Mouse (Mus musculus) forebrain, embryonic 11.5 days (tissue): Measurements from ENCODE around the gene Chgb. TPM values are rescaled to one million over a fixed set of nuclear protein-coding genes. Genes with fewer than 3 reads are reported as not detected.

Experiments used
- ATAC-seq: fragments of 200-750 bp; cut with Nextera tagmentation; replicated peaks from 2 replicates; pipeline ENCODE4 v1.8.0; 2017; ENCODE audit warnings: moderate TSS enrichment; ENCODE audit not compliant: low FRiP score
- DNase-seq: peaks from one replicate; pipeline ENCODE4 v3.0.0-alpha.2; 2017; ENCODE audit warnings: low spot score
- H3K27ac ChIP-seq: fragments of 300-500 bp; sonication (generic); 2 replicates; pipeline ENCODE4 v1.5.1; 2014; ENCODE audit warnings: low read depth, low read length
- H3K27me3 ChIP-seq: fragments of 300-500 bp; sonication (generic); 2 replicates; pipeline ENCODE4 v1.6.1; 2014; ENCODE audit warnings: mild to moderate bottlenecking, low read length, mixed read lengths; ENCODE audit not compliant: control insufficient read depth, insufficient read depth
- H3K36me3 ChIP-seq: fragments of 300-500 bp; sonication (generic); 2 replicates; pipeline ENCODE4 v1.6.1; 2014; ENCODE audit warnings: mild to moderate bottlenecking, low read length, moderate library complexity, mixed read lengths; ENCODE audit not compliant: control insufficient read depth, insufficient read depth
- H3K4me1 ChIP-seq: fragments of 300-500 bp; sonication (generic); replicated peaks from 2 replicates; pipeline ENCODE4 v1.6.1; 2014; ENCODE audit warnings: low read length, mixed read lengths; ENCODE audit not compliant: control insufficient read depth, insufficient read depth
- H3K4me2 ChIP-seq: fragments of 300-500 bp; sonication (generic); 2 replicates; pipeline ENCODE4 v1.6.1; 2014; ENCODE audit warnings: low read depth, mild to moderate bottlenecking, low read length, moderate library complexity, mixed read lengths; ENCODE audit not compliant: severe bottlenecking
- H3K4me3 ChIP-seq: fragments of 300-500 bp; sonication (generic); 2 replicates; pipeline ENCODE4 v1.5.1; 2014; ENCODE audit warnings: low read depth, low read length
- H3K9ac ChIP-seq: fragments of 300-500 bp; sonication (generic); 2 replicates; pipeline ENCODE4 v1.6.1; 2014; ENCODE audit warnings: low read length
- H3K9me3 ChIP-seq: fragments of 300-500 bp; sonication (generic); 2 replicates; pipeline ENCODE4 v1.6.1; 2016; ENCODE audit warnings: low read length, mixed read lengths; ENCODE audit not compliant: control insufficient read depth
- WGBS: fragments of 180-500 bp; shearing (Covaris S2); extraction: QIAGEN DNeasy Blood & Tissue Kit; methylation state at CpG from one replicate; pipeline ENCODE4 v1.1.7; 2014; 5-methylcytosine and 5-hydroxymethylcytosine counted together
- polyA plus RNA-seq: library from polyadenylated mRNA; unstranded; fragments of >200 nt; fragmentation: Nextera tagmentation; extraction: Ambion mirVana; gene quantifications from 2 replicates; pipeline ENCODE4 v1.2.1, GENCODE M21; 2014

Gene Chgb
- polyA plus RNA-seq, 1 experiment from 2014 or later, result 5.9 TPM

- Histone ChIP-seq H3K9ac (no peak overlapping the region), H3K4me3 (no peak overlapping the region), H3K4me1 (no peaks in the 10 kb centered on the region), H3K36me3 (no peaks in the 10 kb centered on the region), H3K27ac (no peak overlapping the region), H3K27me3 (no peaks in the 10 kb centered on the region), H3K4me2 (no peak overlapping the region), H3K9me3 (no peaks in the 10 kb centered on the region)
- 82% methylated on average over 7 of the region's 7 CpGs for WGBS
- ATAC-seq (no peak), DNase-seq (no peak)
Measured at GRCm38 (mm10) chr2:132794204-132794586, 13.1 kb downstream of the Chgb start.

DNA sequence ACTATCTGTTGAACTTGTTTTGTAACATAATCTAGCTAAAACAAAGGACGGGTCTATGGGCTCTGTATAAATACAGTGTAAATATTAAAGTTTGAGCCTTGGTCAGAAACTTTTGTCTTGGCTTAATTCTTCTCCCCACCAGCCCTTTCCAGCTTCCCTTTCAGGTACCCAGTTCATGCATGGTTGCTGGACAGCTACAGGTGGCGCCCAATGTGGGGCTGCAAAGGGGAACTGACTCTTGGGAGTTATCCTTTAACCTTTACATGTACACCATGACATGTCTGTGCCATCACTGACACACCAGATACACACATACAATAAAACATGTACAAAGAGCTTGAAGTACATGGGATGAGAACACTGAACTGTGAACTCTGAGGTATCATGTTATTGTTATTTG, 21.9 kb downstream of the Chgb start:
- Histone ChIP-seq H3K27ac (no peak overlapping the region), H3K9ac (no peak overlapping the region), H3K9me3 (no peaks in the 10 kb centered on the region), H3K4me3 (no peak overlapping the region), H3K36me3 (no peaks in the 10 kb centered on the region; the same call in 1 of the 2 replicates), H3K4me2 (no peak overlapping the region), H3K27me3 (no peaks in the 10 kb centered on the region), H3K4me1 (no peaks in the 10 kb centered on the region)
- WGBS, result 86% methylated on average over 2 of the region's 2 CpGs
- DNase-seq (no peak), ATAC-seq (no peak)

- H3K9me3 ChIP-seq, result no peaks in the 10 kb centered on the region
- H3K4me2 ChIP-seq, result peak within 1 kb of the TSS; percentile 65
- under 1% methylated on average over 59 of the region's 59 CpGs for WGBS
- peak within 1 kb of the TSS; percentile 79 for H3K4me3 ChIP-seq
- no peaks in the 10 kb centered on the region for H3K36me3 ChIP-seq
- no peaks in the 10 kb centered on the region; the same call in 1 of the 2 replicates for H3K4me1 ChIP-seq
- DNase-seq, result peak; percentile 96
- peak within 1 kb of the TSS; percentile 60; the same call in 1 of the 2 replicates for H3K27ac ChIP-seq
- H3K27me3 ChIP-seq, result no peaks in the 10 kb centered on the region
- ATAC-seq, result peak; percentile 100
- peak within 1 kb of the TSS; percentile 84 for H3K9ac ChIP-seq
Measured at GRCm38 (mm10) chr2:132815608-132816314, 34.7 kb downstream of the Chgb start, which contains the start of the genes Trmt6 and Mcm8. Gene Trmt6, minus strand, starts transcription at chr2:132816055. Gene Mcm8, plus strand, starts transcription at chr2:132816141.

GRCm38 (mm10) chr2:132841071-132841470, 60.0 kb downstream of the Chgb start:
- Histone ChIP-seq H3K4me1 (no peaks in the 10 kb centered on the region), H3K9ac (no peak overlapping the region), H3K4me3 (no peak overlapping the region), H3K9me3 (no peaks in the 10 kb centered on the region), H3K36me3 (no peaks in the 10 kb centered on the region; the same call in 1 of the 2 replicates), H3K27me3 (no peaks in the 10 kb centered on the region), H3K27ac (no peak overlapping the region), H3K4me2 (no peak overlapping the region)
- 95% methylated on average over 4 of the region's 4 CpGs for WGBS
- no peak for DNase-seq
- ATAC-seq, result no peak

Other genes with a start within 250 kb of the Chgb start
- 41.9 and 49.4 TPM in 2 replicates for gene Gpcpd1, start 193.5 kb upstream of the Chgb start, polyA plus RNA-seq
- gene Shld1, start 94.3 kb upstream of the Chgb start, polyA plus RNA-seq, result 17.6 and 18.4 TPM in 2 replicates
- gene Trmt6, start 34.8 kb downstream of the Chgb start, polyA plus RNA-seq, result 37.4 and 37.9 TPM in 2 replicates
- 28.6 and 32.4 TPM in 2 replicates for gene Mcm8, start 34.9 kb downstream of the Chgb start, polyA plus RNA-seq
- gene Crls1, start 65.4 kb downstream of the Chgb start, polyA plus RNA-seq, result 26.9 and 29.7 TPM in 2 replicates
- gene Lrrn4, start 99.6 kb downstream of the Chgb start, polyA plus RNA-seq, result 0.24 and 0.44 TPM in 2 replicates
- 3.2 TPM in 2 replicates for gene Fermt1, start 164.6 kb downstream of the Chgb start, polyA plus RNA-seq